Mouse (Mus musculus) thymus, adult 18-20 months (tissue): ENCODE results near the gene Sdhaf4.
"Not testable (repeated sequence)": the region's sequence is repeated elsewhere in the genome, so short reads cannot be mapped to it uniquely, and the experiment has no call there.

Experiments used
- DNase-seq, 2 experiments: peaks; one replicate each; pipeline ENCODE4 v3.0.0; 2022; ENCODE audit warnings: mixed read lengths in 2 of 2

Sdhaf4 gene

GRCm38 (mm10) chr1:24005070-24005804 is at the start of gene Sdhaf4:
Gene Sdhaf4, minus strand, starts transcription at chr1:24005656.
- DNase-seq = peak; percentile 89 to 91

GRCm38 (mm10) chr1:24046730-24047510 is 41.5 kb upstream of the Sdhaf4 start:
- DNase-seq = no peak

- peak; percentile 11 to 24 for DNase-seq
These were observed 40.2 kb upstream of the Sdhaf4 start for GRCm38 (mm10) chr1:24045627-24046026.

- DNase-seq = no peak
These were observed 37.6 kb upstream of the Sdhaf4 start for GRCm38 (mm10) chr1:24043007-24043406.

GRCm38 (mm10) chr1:24033759-24034423 is 28.4 kb upstream of the Sdhaf4 start:
- no peak for DNase-seq

GRCm38 (mm10) chr1:24010821-24011220 is 5.4 kb upstream of the Sdhaf4 start:
- no peak for DNase-seq

- no peak for DNase-seq
These were observed 4.6 kb upstream of the Sdhaf4 start for GRCm38 (mm10) chr1:24010016-24010415.

- DNase-seq = no peak
These were observed 2.2 kb upstream of the Sdhaf4 start for GRCm38 (mm10) chr1:24007621-24008020.

- no peak for DNase-seq
These were observed 6.1 kb downstream of the Sdhaf4 start for GRCm38 (mm10) chr1:23999318-23999717.

- DNase-seq = no peak
These were observed 6.6 kb downstream of the Sdhaf4 start for GRCm38 (mm10) chr1:23998866-23999265.

GRCm38 (mm10) chr1:23998120-23998810 is 7.2 kb downstream of the Sdhaf4 start:
- DNase-seq = no peak

- DNase-seq = no peak
These were observed 8.0 kb downstream of the Sdhaf4 start for GRCm38 (mm10) chr1:23997493-23997892.

GRCm38 (mm10) chr1:23995420-23995819 is 10.0 kb downstream of the Sdhaf4 start:
- no peak for DNase-seq

- DNase-seq = no peak
These were observed 22.3 kb downstream of the Sdhaf4 start for GRCm38 (mm10) chr1:23983118-23983517.

GRCm38 (mm10) chr1:23978281-23978680 is 27.2 kb downstream of the Sdhaf4 start:
- DNase-seq = no peak

GRCm38 (mm10) chr1:23971159-23971558 is 34.3 kb downstream of the Sdhaf4 start:
- DNase-seq = not testable (repeated sequence)

- no peak for DNase-seq
These were observed 37.3 kb downstream of the Sdhaf4 start for GRCm38 (mm10) chr1:23968027-23968725.

- DNase-seq = no peak
These were observed 39.2 kb downstream of the Sdhaf4 start for GRCm38 (mm10) chr1:23966226-23966625.

GRCm38 (mm10) chr1:23959415-23959732 is 46.1 kb downstream of the Sdhaf4 start:
- DNase-seq = no peak

- no peak for DNase-seq
These were observed 46.6 kb downstream of the Sdhaf4 start for GRCm38 (mm10) chr1:23958668-23959414.

- DNase-seq = no peak
These were observed 47.4 kb downstream of the Sdhaf4 start for GRCm38 (mm10) chr1:23958101-23958500.

- no peak for DNase-seq
These were observed 49.9 kb downstream of the Sdhaf4 start for GRCm38 (mm10) chr1:23955539-23955938.
